Mouse (Mus musculus) cerebellum, adult 2 months (tissue): ENCODE data around the gene Col4a2.

Experiments used
- CTCF ChIP-seq: fragments of 200-500 bp; IDR thresholded peaks from 2 replicates; pipeline ENCODE4 v1.5.1; 2011; ENCODE audit warnings: low read depth, mild to moderate bottlenecking, control low read depth, low read length, moderate library complexity, borderline replicate concordance; ENCODE audit not compliant: insufficient read depth
- POLR2A ChIP-seq: fragments of 200-500 bp; IDR thresholded peaks from 2 replicates; pipeline ENCODE4 v1.6.1; 2011; ENCODE audit warnings: low read length, control low read depth, borderline replicate concordance; ENCODE audit not compliant: insufficient read depth

GRCm38 (mm10) chr8:11476338-11477177 lies 164.0 kb downstream of the Col4a2 start:
- no peak for TF ChIP-seq CTCF
- TF ChIP-seq POLR2A: no peak
